Mouse (Mus musculus): ENCODE measurements around the gene Ubr7.

DNA sequence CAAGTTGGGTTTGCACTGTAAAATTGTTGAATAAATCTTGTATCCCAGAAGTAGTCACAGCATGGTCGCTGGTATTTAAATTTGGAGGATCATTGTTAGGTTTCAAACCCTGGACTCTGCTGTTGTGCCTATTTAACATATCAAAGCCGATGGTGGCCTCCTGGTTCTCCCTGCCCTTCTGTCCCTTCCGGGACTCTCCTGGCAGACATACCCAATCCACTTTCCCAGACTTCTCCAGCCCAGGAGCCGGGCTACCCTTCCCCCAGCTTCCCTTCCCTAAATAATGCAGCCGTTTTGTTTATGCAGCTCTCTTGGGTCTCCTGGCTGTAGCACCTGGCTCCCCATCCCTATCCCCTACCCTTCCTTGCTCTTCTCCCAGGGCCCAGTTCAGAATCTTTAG lies 1.2 kb downstream of the Ubr7 start:
- TF ChIP-seq CTCF (conservative IDR thresholded peaks at IDR 0.05; ENCODE audit: low read length), result no peak
- no peak for TF ChIP-seq NANOG (IDR thresholded peaks at IDR 0.05; ENCODE audit: borderline replicate concordance, low read length)
